Mouse (Mus musculus) B cell, adult 2 months (primary cell): ENCODE results near the gene Slc41a2.
A peak's percentile ranks its signal among the peaks of the same experiment; 100 is the strongest.

Source experiments
- DNase-seq, 2 experiments: peaks; one replicate each; pipeline ENCODE4 v3.0.0; 2022

Gene Slc41a2

DNA sequence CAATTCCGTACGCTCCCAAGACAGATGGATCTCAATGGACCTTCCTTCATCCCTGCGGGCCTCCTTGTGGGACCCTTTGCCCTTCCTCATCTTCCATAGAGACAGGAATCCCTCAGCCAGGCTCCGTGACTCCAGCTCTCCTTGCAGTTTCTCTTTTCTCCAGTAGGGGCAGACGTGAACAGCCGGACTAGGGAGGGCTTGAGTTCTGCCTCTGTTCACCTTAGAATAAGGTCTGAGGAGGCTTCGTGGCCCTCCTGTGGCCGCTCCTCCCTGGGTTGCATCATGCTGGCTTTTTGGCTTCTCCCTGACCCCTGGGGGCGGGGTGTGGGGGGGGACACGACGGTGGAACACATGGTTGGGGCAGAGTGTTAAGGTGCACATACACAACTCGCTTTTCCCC is 118.0 kb downstream of the Slc41a2 start:
- peak; percentile 59 for DNase-seq

DNA sequence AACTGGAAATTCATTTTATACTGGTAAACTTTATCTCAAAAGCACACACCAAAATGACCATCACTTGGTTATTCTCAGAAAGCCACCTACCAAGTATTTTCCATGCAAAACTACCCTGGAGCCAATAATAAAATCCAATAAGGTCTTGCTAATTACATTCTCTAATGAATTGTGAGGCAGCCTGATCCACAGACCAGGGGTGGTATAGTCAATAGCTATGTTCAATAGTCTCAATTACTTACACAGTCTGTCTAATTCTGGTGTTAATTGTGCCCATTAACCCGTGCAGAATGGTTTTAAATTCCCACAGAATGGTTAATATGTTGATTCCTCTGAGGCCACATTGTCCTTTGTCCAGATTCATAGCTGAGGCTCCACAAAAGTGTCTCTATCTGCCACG is 118.9 kb downstream of the Slc41a2 start:
- no peak for DNase-seq

DNA sequence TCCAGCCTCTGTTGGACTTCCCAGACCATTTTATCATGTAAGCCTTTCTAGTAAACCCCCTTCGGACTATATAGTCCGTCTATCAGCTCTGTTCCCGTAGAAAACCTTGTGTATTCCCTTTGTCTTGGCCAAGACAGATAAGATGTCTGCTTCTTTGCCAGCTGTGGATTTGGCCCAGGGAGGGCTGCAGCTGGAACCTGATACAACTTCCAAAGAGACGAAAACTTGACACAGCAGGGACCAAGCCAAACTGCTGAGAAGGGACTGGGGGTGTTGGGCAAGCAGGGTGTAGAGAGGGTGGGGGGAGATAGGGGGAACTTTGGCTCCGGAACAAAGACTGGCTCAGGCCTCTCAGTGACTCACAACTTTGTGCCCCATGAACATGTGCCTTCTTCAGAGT is 120.4 kb downstream of the Slc41a2 start:
- DNase-seq = no peak

DNA sequence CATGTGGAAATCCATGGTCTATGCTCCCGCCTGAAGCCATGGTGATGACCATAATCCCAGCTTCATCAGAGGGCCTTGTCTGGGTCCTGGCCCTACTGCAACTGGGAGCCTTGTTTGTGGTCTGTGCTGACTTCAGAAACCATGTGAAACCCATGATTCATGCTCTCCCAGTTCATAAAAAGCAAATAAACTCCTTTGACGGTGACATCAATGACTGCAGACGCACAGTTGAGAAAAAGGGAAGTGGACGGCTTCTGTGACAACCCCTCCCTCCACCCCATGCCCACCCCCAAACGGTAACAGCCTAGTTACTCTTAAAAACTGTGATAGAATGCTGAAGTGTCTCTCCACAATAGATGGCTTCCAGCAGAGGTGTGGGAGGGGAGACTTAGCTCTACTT is 122.1 kb downstream of the Slc41a2 start:
- peak in 1 of 2 experiments; percentile 10 for DNase-seq

DNA sequence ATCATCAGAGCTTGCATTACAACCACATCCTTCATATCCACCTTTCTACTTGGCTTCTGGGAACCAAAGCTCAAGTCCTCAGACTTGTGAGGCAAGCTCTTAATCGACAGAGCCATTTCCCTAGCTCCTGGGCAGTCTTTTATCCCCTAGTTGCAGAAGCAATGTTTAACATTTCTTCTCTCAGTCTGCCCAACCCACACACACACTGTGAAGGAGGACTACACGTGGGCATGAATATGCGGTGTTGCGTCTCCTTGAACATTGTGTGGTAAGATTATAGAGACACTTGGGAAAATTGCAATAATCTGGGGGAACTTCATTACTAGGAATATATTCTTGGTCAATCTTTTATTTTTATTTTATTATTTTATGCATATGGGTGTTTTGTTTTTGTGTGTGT is 125.1 kb downstream of the Slc41a2 start:
- no peak for DNase-seq

DNA sequence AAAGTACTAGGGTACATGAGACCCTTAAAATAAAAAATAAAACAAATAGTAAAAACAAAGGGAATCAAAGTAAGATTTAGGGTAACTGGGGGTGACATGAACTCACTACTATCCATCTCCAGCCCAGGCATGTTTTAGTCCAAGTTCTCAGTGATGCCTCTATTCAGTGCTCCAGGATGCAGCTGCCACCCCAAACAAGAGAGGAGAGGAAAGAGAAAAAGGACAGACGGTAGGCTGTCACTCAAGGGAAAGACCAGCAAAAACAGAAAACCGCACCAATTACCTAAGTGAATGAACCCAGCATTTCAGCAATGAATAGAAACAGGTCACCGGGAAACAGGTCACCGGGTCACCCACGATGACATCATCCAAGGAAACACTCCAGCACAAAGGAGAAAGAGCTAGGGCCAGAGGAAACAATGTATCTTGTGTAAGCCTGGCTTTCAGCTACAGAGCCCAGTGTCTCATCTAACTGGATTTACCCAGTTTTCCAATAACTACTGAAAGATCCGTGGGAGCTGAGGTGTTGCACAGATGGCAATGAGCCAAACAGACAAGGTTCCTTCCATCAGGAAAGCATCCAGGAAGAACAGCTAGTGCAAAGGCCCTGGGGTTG is 126.6 kb downstream of the Slc41a2 start:
- DNase-seq = no peak

DNA sequence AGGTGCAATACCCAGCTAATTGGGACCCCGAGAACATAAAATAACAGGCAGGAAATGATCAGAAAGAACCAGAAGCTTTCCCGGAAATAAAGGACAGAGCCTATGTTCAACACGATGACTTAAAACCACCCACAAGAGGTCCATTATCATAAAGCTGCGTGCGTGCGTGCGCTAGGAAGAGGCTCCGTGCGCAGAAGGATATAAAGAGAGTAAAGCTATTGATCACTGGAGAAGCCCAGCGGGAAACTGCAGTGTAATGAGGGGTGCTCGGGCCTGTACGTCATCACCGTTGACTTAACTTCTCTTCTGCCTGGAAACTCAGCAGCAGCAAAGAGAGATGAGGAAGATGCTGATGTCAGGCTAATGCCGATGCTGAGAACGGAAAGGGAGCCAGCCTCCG is 127.6 kb downstream of the Slc41a2 start:
- no peak for DNase-seq

DNA sequence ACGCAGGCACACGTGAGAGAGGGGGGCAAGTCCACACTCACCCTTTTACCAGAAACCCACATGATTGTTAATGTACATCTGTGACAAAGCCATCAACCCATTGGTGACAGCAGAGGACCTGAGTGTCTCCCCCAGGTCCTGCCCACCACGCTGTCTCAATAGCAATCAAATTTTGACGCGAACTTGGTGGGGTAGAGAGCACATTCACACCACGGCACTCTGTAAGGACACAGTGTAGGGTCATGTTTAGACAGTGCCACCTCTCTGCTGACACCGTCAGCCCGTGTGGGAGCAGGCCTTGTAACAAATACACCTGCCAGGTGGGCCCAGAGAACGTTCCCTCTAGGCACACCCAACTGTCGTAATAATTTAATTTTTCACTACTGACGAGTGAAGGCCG is 128.3 kb downstream of the Slc41a2 start:
- no peak for DNase-seq

DNA sequence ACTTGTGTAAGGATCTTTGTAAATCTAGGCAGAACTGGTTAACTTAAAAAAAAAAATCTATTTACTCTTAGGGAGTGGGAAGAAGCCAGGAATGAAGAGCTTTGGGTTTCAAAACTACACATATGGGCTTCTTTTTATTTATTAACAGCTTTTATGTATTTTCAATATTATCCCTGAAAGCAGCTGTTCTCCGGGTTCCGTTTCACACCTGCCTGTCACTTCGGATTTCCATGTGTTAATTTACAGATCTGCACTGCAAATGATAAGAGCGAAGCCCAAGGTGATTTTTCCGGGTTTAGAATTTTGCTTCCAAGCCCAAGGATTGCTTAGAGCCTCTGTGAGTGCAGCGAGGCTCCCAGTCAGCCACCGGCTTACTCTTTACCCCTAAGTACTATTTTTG is 129.2 kb downstream of the Slc41a2 start:
- DNase-seq = no peak

DNA sequence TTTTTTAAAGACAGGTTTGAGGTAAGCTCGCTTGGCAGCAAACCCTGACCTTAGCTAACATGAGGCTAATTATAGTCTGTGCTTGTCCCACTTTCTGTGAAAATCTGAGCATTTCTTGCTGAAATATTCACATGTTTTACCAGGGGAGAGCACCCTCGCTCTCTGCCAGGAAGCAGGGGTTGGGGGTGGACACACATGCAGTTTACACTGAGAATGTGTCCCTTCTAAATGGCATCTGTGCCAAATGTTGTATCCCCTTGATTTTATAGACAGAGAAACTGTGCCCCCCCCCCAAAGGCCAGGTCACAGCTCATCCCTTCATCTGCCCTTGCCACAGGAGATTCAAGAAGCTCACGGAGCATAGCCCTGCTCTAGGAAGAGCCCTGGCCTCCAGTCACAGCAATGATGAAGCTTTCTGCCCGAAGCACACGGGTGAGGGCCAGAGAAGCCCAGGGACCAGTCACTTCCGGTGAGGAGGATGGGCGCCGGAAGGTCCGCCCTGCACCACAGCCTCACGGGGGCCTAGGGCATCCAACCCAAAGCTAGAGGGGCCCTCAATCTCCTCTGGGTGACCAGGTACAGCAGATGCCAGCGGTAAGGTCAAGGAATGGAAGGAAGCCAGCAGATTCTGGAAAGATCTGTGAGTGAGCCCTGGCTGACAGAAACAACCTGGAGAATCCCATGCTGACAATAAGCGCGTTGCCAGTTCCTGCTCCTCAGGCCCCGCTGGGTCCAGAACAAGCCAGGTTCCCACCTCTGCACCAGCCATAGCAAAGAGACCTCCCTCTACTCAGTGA is 134.6 kb downstream of the Slc41a2 start:
- DNase-seq = no peak

DNA sequence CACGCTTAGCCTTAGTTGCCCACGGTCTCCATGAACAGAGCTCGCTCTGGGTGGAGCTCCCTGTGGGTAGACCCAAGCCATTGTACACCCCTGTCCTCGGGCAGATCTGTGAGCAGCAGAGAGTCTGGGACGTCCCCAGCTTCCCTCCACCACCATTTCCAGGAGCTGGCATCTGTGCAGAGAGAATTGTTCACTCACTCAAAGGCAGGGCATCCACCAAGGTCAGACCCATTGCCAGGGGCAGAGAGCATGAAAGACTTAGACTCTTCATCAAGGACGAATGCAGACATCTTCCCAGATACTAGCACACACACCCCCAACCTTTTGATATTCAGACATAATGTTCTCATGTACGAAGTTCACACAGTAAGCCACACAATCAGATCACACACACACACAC is 136.2 kb downstream of the Slc41a2 start:
- DNase-seq = no peak

DNA sequence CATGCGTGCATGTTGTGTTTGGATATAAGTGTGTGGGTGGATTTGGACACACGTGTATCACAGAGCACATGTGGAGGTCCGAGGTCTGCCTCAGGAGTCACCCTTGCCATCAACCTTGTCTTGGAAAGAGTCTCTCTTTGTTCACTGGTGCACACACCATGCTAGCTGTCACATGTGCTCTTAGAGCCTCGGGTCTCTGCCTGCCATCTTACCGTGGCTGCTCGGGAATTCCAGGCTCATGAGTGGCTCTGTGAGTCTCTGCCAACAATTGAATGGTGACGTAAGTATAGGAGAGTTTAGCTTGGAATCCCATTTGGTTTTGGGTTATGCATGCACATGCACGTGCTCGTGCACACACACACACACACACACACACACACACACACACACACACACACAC is 138.4 kb downstream of the Slc41a2 start:
- DNase-seq = no peak

DNA sequence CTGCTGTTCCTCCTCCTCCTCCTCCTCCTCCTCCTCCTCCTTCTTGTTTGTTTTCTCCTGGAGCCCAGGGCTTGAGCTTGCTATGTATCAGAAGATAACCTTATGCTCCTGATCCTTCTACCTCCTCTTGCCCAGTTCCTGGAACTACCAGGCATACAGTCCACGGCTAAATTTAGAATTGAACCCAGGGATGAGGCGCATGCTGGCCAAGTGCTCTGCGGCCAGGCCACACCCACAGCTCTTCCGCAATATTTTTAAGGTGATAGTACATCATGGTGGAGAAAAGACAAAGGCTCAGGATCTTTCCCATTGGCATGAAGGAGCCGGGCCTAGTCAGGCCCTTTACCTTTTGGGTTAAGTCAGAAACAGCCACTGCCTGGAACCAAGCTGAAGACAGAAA is 139.0 kb downstream of the Slc41a2 start:
- no peak for DNase-seq

DNA sequence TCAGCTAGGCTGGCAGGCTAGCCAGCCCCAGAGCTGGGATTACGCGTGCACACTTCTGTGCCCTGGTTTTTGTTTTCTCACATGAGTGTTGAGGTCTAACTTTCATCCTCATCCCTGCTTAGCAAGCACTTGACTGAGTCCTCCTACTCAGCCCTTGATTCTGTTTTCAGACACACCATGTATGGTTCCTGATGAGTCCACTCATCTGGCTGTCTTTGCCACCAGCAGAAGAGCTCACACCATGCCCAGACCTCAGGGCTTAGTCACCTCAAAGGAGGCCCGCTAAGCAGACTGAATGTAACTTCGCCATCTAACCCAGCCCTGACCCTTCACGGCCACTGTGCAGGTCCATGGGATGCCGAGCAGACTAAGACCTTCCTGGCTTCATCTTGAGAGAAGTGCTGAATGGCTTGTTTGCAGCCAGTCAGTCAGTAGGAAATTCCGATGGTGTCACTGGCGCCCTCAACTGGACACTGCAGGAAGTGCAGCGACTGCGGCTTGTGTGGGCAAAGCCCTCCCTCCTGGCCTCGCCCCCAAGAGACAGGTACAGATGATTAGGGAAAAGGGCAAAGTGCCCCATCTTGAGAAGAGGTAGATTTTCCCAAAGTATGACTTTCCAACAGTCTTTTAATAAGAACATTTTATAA is 139.9 kb downstream of the Slc41a2 start:
- DNase-seq = peak; percentile 86 to 88

DNA sequence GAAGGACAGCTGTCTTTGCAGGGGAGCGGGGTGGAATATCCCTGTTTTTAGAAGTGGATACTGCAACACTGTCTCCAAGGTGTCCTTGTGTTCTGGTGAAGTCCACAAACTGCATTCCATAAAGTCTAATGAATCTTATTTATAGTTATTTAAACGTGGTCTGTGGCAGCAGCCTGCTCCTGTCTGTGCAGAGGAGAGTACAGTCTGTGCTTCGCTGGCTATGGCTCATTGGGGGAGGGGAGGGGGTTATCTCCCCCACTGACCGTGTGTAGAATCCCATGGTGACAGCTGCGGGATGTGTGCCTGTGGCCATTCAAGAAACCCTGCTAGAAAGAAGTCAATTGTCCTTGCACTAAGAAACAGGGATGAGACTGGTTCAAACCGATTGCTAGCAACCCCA is 145.7 kb downstream of the Slc41a2 start:
- DNase-seq = no peak

DNA sequence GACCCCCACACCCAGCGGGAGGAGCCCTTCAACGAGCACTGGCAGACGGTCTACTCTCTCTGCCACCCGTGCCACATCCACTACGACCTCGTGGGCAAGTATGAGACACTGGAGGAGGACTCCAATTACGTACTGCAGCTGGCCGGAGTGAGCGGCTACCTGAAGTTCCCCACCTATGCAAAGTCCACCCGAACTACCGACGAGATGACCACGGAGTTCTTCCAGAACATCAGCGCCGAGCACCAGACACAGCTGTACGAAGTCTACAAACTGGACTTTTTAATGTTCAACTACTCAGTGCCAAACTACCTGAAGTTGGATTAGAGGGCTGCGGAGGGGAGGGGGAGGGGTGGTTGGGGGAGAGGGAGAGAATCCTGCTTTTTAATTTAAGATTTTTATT is 146.2 kb downstream of the Slc41a2 start:
- DNase-seq = no peak

DNA sequence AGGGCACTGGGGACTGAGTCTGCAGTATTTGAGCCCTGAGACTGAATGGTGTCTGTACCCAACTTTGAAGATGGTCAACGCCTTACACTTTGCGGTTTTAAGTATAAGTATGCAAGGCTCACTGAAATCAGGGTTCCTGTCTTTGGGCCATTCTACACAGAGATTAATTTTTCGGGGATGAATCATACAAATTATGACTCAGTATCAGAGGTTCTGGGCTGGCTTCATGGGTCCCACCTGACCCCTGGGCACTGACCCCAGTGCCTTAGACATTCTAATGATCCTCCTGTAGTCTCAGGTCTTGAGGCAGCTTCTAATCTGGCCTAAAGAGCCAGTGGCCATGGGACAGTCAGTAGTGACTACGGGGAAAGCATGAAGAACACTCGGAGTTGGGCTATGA is 148.6 kb downstream of the Slc41a2 start:
- DNase-seq = no peak

DNA sequence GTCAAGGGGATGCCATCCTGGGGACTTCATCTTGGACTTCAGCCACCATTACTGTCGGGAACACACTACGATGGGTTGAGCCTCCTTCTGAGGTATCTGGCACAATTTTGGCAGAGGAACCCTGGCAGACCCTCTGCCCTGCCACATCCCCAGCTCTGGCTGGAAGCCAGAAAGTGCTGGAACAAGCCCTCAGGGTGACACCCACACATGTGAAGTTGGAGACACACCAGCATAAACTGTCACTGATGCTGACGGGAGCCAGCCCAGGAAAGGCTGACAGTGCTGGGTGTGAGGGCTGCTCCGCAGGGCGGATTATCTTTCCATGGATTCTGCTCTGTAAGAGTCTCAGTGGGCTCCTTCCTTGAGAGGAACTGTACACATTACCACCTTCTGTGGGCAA is 150.7 kb downstream of the Slc41a2 start:
- no peak for DNase-seq

DNA sequence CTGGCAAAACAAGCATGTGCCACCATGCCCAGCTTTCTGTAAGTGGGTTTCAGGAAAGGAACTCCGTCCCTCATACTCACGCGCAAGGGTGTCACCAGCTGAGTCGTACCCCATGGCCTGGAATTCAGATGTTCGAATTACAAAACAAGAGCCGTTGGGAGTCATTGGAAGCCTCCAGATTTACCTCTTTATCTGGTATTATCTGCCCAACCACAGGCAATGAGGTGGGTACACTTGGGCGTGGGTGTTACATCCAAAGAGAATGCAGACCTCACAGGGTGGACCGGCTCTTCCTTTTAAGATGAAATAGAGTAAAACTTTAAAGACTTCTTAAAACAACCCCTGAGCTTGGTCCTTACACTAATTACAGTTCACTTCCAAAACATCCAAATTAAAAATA is 151.5 kb downstream of the Slc41a2 start:
- no peak for DNase-seq

DNA sequence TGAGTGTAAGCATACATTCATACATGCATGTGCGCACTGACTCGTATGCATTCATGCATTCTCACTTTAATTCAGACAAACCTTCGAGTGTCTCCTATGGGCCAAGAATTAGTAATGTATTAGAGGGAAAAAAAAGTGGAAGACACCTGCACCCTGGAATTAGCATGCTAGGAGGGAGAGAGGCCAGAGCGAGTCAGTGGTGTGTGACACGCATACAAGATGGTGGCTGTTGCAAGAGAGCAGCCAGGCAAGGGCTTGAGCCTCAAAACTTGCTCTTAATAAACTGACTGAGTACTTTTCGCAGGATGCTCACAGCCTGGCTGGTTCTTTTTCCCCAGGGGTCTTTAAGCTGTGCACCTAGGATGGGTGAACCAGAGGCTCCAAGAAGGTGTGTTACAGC is 152.6 kb downstream of the Slc41a2 start:
- DNase-seq = no peak

DNA sequence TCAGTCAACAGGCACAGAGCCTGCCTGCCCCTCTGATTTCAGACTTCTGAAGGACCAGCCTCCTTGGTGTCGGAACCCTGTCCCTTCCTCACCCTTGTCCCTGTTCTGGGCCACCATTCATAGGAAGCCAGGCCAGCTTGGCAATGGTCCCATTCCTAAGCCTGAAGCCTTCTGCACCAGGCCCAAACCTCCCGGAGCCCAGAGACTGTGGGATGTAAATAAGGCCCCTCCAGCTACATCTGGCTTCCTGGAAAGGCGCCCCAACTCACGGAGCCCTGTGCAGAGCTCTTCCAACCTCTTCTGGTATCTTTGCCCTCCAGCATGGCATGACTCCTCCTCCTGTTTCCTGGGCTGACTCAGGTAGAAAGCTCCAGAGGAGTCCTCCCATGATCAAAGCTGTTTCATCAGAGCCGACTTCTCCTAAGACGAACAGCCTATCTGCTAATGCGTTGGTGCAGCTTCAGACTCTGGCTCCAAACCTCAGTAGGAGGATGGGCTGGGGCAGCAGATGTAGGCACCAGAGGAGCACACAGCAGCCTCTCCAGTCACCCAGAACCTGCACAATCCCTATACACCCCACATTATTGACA is 153.1 kb downstream of the Slc41a2 start:
- DNase-seq = no peak

DNA sequence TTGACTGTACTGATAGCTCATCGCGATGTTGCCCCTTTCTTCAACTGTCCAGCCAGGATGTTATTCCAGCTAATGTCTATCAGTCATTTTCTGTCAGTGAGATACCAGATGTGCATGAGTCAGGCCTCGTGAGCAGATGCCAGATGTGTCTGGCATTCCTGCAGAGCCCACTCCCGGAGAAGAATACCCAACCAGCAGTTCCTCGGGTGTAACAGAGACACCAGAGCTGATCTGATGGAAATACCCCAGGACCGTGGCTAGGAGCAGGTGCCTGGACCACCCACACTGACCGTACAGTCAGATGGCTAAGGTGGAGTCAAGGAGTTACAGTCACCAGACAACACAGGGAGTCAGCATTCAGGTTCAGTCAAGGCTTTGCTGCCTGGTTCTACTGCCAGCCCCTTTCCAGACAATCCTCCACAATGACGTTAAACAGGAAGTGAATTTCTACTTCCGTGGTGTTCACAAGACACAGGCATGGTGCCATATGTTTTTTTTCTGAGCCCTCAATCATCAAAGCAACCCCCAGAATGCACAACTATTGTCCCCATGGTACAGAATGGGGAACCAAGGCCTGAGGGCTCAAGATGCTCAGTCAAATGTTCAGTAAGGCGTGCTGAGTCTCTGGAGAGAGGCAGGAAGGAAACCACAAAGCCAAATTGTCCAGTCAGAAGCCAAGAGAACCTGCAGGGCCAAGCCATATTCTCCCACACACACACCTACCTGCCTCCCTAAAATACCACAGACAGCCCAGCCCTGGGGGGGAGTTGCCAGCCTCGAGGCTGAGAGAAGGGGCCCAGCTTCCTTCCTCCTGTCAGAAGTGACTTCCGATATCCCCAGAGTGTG is 153.8 kb downstream of the Slc41a2 start:
- peak; percentile 31 to 34 for DNase-seq

DNA sequence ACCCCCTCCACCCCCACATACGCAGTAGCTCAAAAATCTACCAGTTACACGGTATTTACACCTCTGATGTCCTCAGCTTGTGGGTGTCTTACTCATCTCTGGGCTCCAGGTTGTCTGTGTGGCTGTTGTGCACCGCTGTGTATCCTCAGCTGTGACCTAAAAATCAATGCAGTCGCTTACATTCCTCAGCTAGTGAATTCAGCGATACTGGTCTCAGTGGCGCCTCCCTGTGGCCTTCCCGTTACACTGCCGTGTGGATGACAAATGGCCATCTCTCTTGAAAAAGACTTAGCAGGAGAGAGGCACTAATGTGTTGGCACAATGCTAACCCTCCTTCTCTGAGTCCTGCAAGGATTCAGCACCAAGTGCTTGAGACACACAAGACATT is 155.1 kb downstream of the Slc41a2 start:
- peak; percentile 79 to 80 for DNase-seq
